Mouse (Mus musculus) urinary bladder, adult 2 months (tissue): ENCODE data around the gene Zfp182. TPM values are rescaled to one million over a fixed set of nuclear protein-coding genes. Genes with fewer than 3 reads are reported as not detected.

Source experiments
- DNase-seq: peaks from one replicate; pipeline ENCODE4 v3.0.0; 2022; ENCODE audit warnings: low spot score
- polyA plus RNA-seq: library from polyadenylated mRNA; depleted of rRNA; stranded (reverse); fragments of >200 nt; gene quantifications from 2 replicates; pipeline ENCODE4 v1.2.3, GENCODE M21; 2012; rRNA removed

The Zfp182 gene
- 8.9 and 9.3 TPM in 2 replicates for polyA plus RNA-seq

DNA sequence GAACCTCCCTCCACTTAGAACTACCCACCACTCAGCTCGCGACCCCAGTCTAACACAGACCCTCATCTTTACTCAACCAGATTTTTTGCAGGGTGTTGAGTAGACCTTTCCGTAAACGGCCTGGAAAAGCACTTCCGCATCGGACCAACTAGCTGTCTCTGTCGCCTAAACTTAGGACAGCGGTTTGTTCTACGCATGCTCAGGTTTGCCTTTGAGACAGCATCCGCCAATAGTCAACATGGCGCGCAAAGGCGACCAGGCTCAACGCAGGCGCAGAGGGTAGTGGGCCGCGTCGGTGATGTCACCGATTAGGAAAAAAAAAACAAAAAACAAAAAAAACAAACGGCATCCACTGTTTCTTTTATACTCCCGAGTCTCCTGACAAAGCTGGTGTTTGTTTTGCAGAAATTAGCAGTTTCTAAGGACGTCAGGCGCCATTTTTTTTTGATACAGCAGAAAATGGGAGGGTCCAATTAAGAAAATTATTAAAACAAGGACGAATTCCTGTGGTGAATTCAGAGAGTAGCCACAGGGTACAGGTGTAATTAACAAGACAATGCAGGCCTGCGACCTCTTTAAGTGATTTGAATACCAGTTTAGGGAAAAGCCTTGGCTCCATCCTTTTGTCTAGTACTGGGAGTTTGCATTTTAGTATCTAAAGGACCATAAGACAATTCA lies at the start of gene Zfp182:
Gene Zfp182, minus strand, starts transcription at position 451 of the 678 bp plus-strand sequence.
- DNase-seq = peak; percentile 43

DNA sequence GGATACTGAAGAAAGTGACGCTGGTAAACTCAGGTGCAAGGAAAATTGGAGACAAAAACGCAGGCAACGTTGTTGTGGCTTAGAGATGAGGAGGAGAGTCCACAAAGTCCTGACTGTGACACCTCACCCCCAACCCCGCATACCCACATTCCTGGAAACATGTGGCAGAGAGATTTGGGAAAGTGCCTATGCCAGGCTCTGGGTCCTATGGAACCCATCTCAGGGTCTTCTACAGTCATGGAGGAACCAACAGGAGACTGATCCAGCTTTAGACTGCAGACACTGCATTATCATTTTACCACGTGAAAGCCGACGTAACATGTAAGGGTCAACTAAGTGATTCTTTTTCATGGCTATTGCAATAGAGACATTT lies 27.7 kb upstream of the Zfp182 start:
- DNase-seq = no peak

DNA sequence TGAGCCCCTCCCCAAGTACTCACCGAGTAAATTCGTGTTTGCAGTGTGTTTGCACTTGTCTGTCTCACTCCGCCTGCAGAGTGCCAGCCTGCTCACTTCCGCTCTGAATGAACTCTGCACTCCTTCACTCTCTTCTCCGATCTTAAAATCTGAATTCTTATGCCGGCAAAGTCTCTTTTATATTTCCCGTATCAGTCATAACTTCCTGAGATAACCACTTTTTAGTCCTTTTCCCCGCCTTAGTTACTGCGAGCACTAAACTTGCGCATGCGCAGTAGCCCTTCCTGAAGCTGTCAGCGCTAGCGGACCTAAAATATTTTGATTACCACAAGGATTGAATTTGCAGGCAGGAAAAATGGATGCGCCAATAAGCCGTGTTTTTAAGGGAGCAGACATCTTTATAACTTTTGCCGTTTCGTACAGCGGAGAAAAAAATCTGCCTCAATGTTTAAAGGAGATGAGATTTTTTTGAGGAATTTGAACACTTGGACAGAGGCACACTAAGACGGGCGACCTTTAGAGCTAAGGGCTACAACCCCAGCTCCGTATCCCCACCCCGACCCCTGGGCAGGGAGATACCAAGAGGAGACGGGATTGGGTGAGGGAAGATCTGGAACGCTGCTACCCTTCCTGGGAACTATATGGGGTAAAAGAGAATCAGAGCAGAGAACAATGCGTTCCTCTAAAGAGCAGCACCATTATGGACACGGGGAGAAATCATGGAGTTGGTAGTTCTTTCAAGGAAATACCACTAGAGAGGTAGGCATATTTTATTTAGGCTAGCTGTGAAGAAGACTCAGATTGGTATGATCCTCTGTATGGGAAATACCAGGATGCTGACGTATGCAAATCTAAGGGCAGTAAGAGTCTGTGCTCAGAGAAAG lies 27.1 kb upstream of the Zfp182 start, which contains the start of gene Zfp300:
Gene Zfp300, minus strand, starts transcription at position 545 of the 884 bp plus-strand sequence.
- peak; percentile 23 for DNase-seq

DNA sequence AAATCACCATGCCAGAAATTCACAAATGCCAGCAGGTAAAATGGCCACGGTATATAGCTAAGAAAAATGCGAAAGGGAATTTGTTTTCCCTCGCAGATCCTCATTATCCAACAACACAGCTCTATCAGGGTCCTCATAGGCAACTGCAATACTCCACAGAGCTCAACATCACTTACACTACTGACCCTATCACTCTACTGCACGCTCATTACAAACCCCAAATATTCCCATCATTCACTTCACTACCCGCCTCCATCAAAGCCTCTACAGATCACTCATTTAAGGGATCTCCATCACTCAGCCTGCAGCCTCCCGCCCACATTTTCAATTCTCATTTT lies 26.5 kb upstream of the Zfp182 start:
- no peak for DNase-seq

DNA sequence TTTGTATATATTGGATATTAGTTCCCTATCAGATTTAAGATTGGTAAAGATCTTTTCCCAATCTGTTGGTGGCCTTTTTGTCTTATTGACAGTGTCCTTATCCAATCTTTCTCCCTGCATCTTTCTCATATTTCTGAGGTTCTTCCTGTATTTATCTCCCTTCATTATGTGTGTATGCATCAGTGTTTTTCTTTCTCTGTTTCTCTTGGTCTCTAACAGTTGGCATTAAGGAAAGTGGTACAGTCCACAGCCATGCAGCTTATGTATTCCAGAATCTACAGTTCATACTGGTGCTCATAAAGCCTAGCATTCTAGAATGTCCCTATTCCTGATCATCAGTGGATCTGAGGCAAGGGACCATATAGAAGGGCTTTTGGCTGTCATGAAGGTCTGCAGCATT lies 6.0 kb upstream of the Zfp182 start, which contains the start of gene Spaca5:
Gene Spaca5, plus strand, starts transcription at position 301 of the 400 bp plus-strand sequence.
- no peak for DNase-seq

DNA sequence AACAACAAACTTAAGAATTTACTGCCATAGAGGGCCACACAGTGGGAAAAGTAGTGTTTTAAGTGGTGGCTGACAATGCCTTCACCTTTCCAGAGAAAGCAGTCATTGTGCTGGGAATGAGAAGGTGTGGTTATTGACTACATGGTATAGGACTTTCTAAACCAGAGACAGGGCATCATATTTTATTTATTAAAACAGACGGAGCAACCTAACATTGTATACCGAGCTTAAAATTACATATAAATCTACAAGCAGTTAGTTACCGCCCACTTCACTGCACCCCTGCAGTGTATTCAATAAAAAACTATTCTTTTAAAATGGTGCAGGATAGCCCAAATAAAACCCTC lies 401 bp upstream of the Zfp182 start:
- DNase-seq = no peak

DNA sequence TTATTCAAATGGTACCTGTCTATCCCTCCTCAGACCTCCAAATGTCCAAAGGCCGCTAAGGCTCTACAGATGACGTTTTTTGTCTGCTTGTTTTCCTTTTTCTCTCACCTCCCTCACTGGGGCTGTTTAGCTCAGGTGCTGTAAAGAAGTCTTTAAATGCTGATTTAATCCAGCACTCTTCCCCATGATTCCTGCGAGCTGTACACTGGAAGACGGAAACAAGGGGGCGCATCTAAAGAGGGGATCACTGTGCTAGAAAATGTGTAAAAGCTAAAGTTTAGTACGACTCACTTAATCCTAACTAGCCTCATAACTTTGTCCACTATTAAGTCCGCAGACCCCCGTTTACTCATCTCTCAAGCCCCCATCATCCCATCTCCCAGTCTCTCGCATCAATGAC lies 656 bp downstream of the Zfp182 start:
- DNase-seq = no peak

DNA sequence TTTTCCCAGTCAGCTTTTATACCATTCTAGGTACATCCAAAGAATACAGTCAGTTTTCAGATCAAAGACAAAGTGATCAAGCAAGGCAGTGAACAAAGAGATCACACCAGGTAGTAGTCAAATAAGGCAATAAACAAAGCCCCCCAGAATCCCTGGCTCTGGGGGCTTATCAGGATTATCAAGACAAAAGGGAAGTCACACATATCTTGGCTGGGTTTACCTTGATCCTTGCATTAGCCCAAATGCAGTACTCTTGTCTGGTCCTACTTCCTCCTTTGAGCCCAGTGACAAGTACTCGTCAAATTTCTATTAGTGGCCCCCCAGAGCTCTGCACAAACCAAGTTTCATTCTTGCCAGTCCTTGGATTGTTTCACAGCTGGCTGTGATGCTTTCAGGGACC lies 81.2 kb downstream of the Zfp182 start:
- DNase-seq = no peak

Other genes with a start within 250 kb of the Zfp182 start
- 18.2 and 21.5 TPM in 2 replicates for gene Timp1, start 192.2 kb downstream of the Zfp182 start, polyA plus RNA-seq
- 0.23 and 0.34 TPM in 2 replicates for gene Syn1, start 141.3 kb downstream of the Zfp182 start, polyA plus RNA-seq
- 33.2 and 35.2 TPM in 2 replicates for gene Cfp, start 130.8 kb downstream of the Zfp182 start, polyA plus RNA-seq
- 10.7 and 11.4 TPM in 2 replicates for gene Elk1, start 111.7 kb downstream of the Zfp182 start, polyA plus RNA-seq
- 21.1 and 24.6 TPM in 2 replicates for gene Uxt, start 100.3 kb downstream of the Zfp182 start, polyA plus RNA-seq
- not detected in 2 replicates for gene Spaca5, start 6.1 kb upstream of the Zfp182 start, polyA plus RNA-seq
- 0.78 and 0.99 TPM in 2 replicates for gene Zfp300, start 27.2 kb upstream of the Zfp182 start, polyA plus RNA-seq
- not detected in 2 replicates for gene Ssxa1, start 53.5 kb upstream of the Zfp182 start, polyA plus RNA-seq
- gene Gm21876, start 113.3 kb upstream of the Zfp182 start, polyA plus RNA-seq = not detected in 2 replicates